Mouse (Mus musculus) liver, embryonic 14.5 days (tissue): Measurements from ENCODE around the gene Ass1. TPM values are rescaled to one million over a fixed set of nuclear protein-coding genes. Genes with fewer than 3 reads are reported as not detected.

ENCODE experiments used
- ATAC-seq: fragments of 200-750 bp; cut with Nextera tagmentation; 2 replicates; pipeline ENCODE4 v1.8.0; 2017; ENCODE audit warnings: moderate number of reproducible peaks, mild to moderate bottlenecking, moderate library complexity; ENCODE audit not compliant: insufficient read depth
- DNase-seq, 3 experiments: peaks; one replicate each; pipeline ENCODE4 v3.0.0-alpha.2; 2012 to 2013; ENCODE audit warnings: low read depth in 3 of 3, low spot score in 3 of 3
- H3K27ac ChIP-seq: fragments of 300-500 bp; sonication (generic); 2 replicates; pipeline ENCODE4 v1.5.1; 2014; ENCODE audit warnings: moderate library complexity, mild to moderate bottlenecking, control low read depth, inconsistent platforms
- H3K27me3 ChIP-seq: fragments of 300-500 bp; sonication (generic); 2 replicates; pipeline ENCODE4 v1.6.1; 2014; ENCODE audit warnings: mild to moderate bottlenecking, low read length, moderate library complexity; ENCODE audit not compliant: control insufficient read depth, insufficient read depth
- H3K36me3 ChIP-seq: fragments of 300-500 bp; sonication (generic); replicated peaks from 2 replicates; pipeline ENCODE4 v1.6.1; 2014; ENCODE audit warnings: low read depth; ENCODE audit not compliant: control insufficient read depth, insufficient read depth
- H3K4me1 ChIP-seq, 2 experiments: fragments of 200-500 bp in 1 of 2; fragments of 300-500 bp in 1 of 2; sonication (generic) in 1 of 2; replicated peaks; 2 replicates each; pipeline ENCODE4 v1.6.1; 2012 to 2014; ENCODE audit warnings: antibody characterized with exemption in 1 of 2, inconsistent platforms in 1 of 2, low read length in 1 of 2; ENCODE audit not compliant: control insufficient read depth in 2 of 2, insufficient read depth in 2 of 2
- H3K4me2 ChIP-seq: fragments of 300-500 bp; sonication (generic); 2 replicates; pipeline ENCODE4 v1.6.1; 2014; ENCODE audit warnings: low read depth, mild to moderate bottlenecking, control low read depth, moderate library complexity
- H3K4me3 ChIP-seq, 2 experiments: fragments of 200-500 bp in 1 of 2; fragments of 300-500 bp in 1 of 2; sonication (generic) in 1 of 2; 2 replicates each; pipeline ENCODE4 v1.5.1; 2012 to 2014; ENCODE audit warnings: low read depth in 2 of 2, low read length in 2 of 2, mild to moderate bottlenecking in 2 of 2, control low read depth in 1 of 2, inconsistent platforms in 1 of 2, moderate library complexity in 1 of 2; ENCODE audit not compliant: insufficient read depth in 1 of 2
- H3K9ac ChIP-seq: fragments of 300-500 bp; sonication (generic); replicated peaks from 2 replicates; pipeline ENCODE4 v1.6.1; 2014; ENCODE audit warnings: mild to moderate bottlenecking, control low read depth, moderate library complexity
- H3K9me3 ChIP-seq: fragments of 300-500 bp; sonication (generic); 2 replicates; pipeline ENCODE4 v1.6.1; 2016; ENCODE audit warnings: low read length, mixed read lengths; ENCODE audit not compliant: control insufficient read depth
- CTCF ChIP-seq: IDR thresholded peaks from 2 replicates; pipeline ENCODE4 v1.5.1; 2016; ENCODE audit warnings: antibody characterized with exemption, low read depth, control low read depth
- EP300 ChIP-seq: IDR thresholded peaks from 2 replicates; pipeline ENCODE4 v1.6.1; 2016; ENCODE audit warnings: antibody characterized with exemption, low read depth
- WGBS: fragments of 180-500 bp; shearing (Covaris S2); extraction: QIAGEN DNeasy Blood & Tissue Kit; methylation state at CpG from one replicate; pipeline ENCODE4 v1.1.7; 2014; ENCODE audit not compliant: insufficient replicate concordance; 5-methylcytosine and 5-hydroxymethylcytosine counted together
- polyA plus RNA-seq, 2 experiments: library from polyadenylated mRNA; depleted of rRNA in 1 of 2; stranded (reverse) in 1 of 2; unstranded in 1 of 2; fragments of >200 nt; fragmentation: Nextera tagmentation in 1 of 2; extraction: Ambion mirVana in 1 of 2; gene quantifications; 2 replicates each; pipeline versions ENCODE4 v1.2.1 to v1.2.3; 2012 to 2014

The Ass1 gene
- polyA plus RNA-seq, 2 experiments, result 64.7 to 86.7 TPM

- no peaks in the 10 kb centered on the region for H3K36me3 ChIP-seq
- TF ChIP-seq EP300, result no peak
- no peak for TF ChIP-seq CTCF
These were observed 27.6 kb downstream of the Ass1 start for GRCm38 (mm10) chr2:31497635-31498034.

GRCm38 (mm10) chr2:31499327-31500291 is 29.6 kb downstream of the Ass1 start:
- Histone ChIP-seq H3K9ac (no peak overlapping the region), H3K4me1 (no peaks in the 10 kb centered on the region), H3K27me3 (no peaks in the 10 kb centered on the region), H3K9me3 (no peaks in the 10 kb centered on the region), H3K4me2 (no peak overlapping the region), H3K36me3 (no peaks in the 10 kb centered on the region), H3K4me3 (no peak overlapping the region), H3K27ac (no peak overlapping the region)
- WGBS, result 69% methylated on average over 21 of the region's 21 CpGs
- DNase-seq (no peak), ATAC-seq (no peak)
- no peak for TF ChIP-seq CTCF
- TF ChIP-seq EP300, result no peak

More at GRCm38 (mm10) chr2:31497635-31498034, 27.6 kb downstream of the Ass1 start:
- H3K27me3 ChIP-seq, result no peaks in the 10 kb centered on the region
- DNase-seq (no peak), ATAC-seq (no peak)
- no peak overlapping the region for H3K4me2 ChIP-seq
- no peaks in the 10 kb centered on the region for H3K9me3 ChIP-seq
- 83% methylated on average over 19 of the region's 19 CpGs for WGBS
- no peak overlapping the region for H3K27ac ChIP-seq
- no peaks in the 10 kb centered on the region for H3K4me1 ChIP-seq
- H3K4me3 ChIP-seq, result no peak overlapping the region
- H3K9ac ChIP-seq, result no peak overlapping the region

- DNase-seq, result no peak
- no peaks in the 10 kb centered on the region for H3K9me3 ChIP-seq
- no peak for TF ChIP-seq CTCF
- no peak for TF ChIP-seq EP300
- WGBS, result 80% methylated on average over 24 of the region's 24 CpGs
- H3K4me1 ChIP-seq, result no peaks in the 10 kb centered on the region
- H3K36me3 ChIP-seq, result no peaks in the 10 kb centered on the region
- H3K9ac ChIP-seq, result no peak overlapping the region
- H3K27me3 ChIP-seq, result no peaks in the 10 kb centered on the region
- no peak overlapping the region for H3K4me2 ChIP-seq
- H3K27ac ChIP-seq, result no peak overlapping the region
- no peak overlapping the region for H3K4me3 ChIP-seq
- ATAC-seq, result no peak
These were observed 30.5 kb downstream of the Ass1 start for GRCm38 (mm10) chr2:31500292-31501204.

- WGBS, result 67% methylated on average over 20 of the region's 20 CpGs
- no peaks in the 10 kb centered on the region for H3K27me3 ChIP-seq
- no peak overlapping the region for H3K9ac ChIP-seq
- no peak overlapping the region for H3K27ac ChIP-seq
- ATAC-seq (no peak), DNase-seq (no peak)
- no peaks in the 10 kb centered on the region for H3K4me1 ChIP-seq
- H3K9me3 ChIP-seq, result no peaks in the 10 kb centered on the region
- no peak overlapping the region for H3K4me2 ChIP-seq
- TF ChIP-seq CTCF (no peak), EP300 (no peak)
- H3K36me3 ChIP-seq, result no peaks in the 10 kb centered on the region
- no peak overlapping the region for H3K4me3 ChIP-seq
These were observed 31.6 kb downstream of the Ass1 start for GRCm38 (mm10) chr2:31501448-31502130.
